Mouse (Mus musculus) limb, embryonic 13.5 days (tissue): ENCODE results near the gene Serinc4. TPM values are rescaled to one million over a fixed set of nuclear protein-coding genes. Genes with fewer than 3 reads are reported as not detected.
"Not testable (repeated sequence)": the region's sequence is repeated elsewhere in the genome, so short reads cannot be mapped to it uniquely, and the experiment has no call there.

ENCODE experiments used
- ATAC-seq: fragments of 200-750 bp; cut with Nextera tagmentation; 2 replicates; pipeline ENCODE4 v1.8.0; 2017; ENCODE audit warnings: low read depth, moderate number of reproducible peaks, moderate TSS enrichment; ENCODE audit not compliant: low FRiP score
- H3K27ac ChIP-seq: fragments of 300-500 bp; sonication (generic); 2 replicates; pipeline ENCODE4 v1.5.1; 2015; ENCODE audit warnings: inconsistent platforms, mild to moderate bottlenecking, moderate library complexity
- H3K27me3 ChIP-seq: fragments of 300-500 bp; sonication (generic); 2 replicates; pipeline ENCODE4 v1.6.1; 2015; ENCODE audit warnings: mild to moderate bottlenecking, inconsistent platforms
- H3K36me3 ChIP-seq: fragments of 300-500 bp; sonication (generic); 2 replicates; pipeline ENCODE4 v1.6.1; 2015; ENCODE audit warnings: inconsistent platforms, mild to moderate bottlenecking, moderate library complexity
- H3K4me1 ChIP-seq: fragments of 300-500 bp; sonication (generic); 2 replicates; pipeline ENCODE4 v1.6.1; 2015; ENCODE audit warnings: inconsistent platforms
- H3K4me2 ChIP-seq: fragments of 300-500 bp; sonication (generic); replicated peaks from 2 replicates; pipeline ENCODE4 v1.6.1; 2015; ENCODE audit warnings: inconsistent platforms, mild to moderate bottlenecking, moderate library complexity
- H3K4me3 ChIP-seq: fragments of 300-500 bp; sonication (generic); 2 replicates; pipeline ENCODE4 v1.5.1; 2015; ENCODE audit warnings: moderate library complexity, mild to moderate bottlenecking, inconsistent platforms
- H3K9ac ChIP-seq: fragments of 300-500 bp; sonication (generic); 2 replicates; pipeline ENCODE4 v1.6.1; 2015; ENCODE audit warnings: mild to moderate bottlenecking, inconsistent platforms
- H3K9me3 ChIP-seq: fragments of 300-500 bp; sonication (generic); 2 replicates; pipeline ENCODE4 v1.6.1; 2016; ENCODE audit warnings: inconsistent platforms
- WGBS: fragments of 180-500 bp; shearing (Covaris S2); methylation state at CpG from one replicate; pipeline ENCODE4 v1.1.7; 2015; 5-methylcytosine and 5-hydroxymethylcytosine counted together
- polyA plus RNA-seq: library from polyadenylated mRNA; unstranded; fragments of >200 nt; fragmentation: Nextera tagmentation; extraction: Ambion mirVana; gene quantifications from 2 replicates; pipeline ENCODE4 v1.2.1, GENCODE M21; 2015

Gene Serinc4
- polyA plus RNA-seq = 0.23 and 0.28 TPM in 2 replicates

GRCm38 (mm10) chr2:121456692-121457642, at the start of gene Serinc4:
TSS of gene Serinc4 (minus strand) at chr2:121456781.
- Histone ChIP-seq H3K4me3 (peak within 1 kb of the TSS; percentile 76), H3K27ac (peak within 1 kb of the TSS; percentile 75; the same call in 1 of the 2 replicates), H3K9me3 (no peaks in the 10 kb centered on the region), H3K4me1 (peaks cover 17% of the 10 kb centered on the region), H3K36me3 (peaks cover 51% of the 10 kb centered on the region), H3K4me2 (peak within 1 kb of the TSS; percentile 75), H3K27me3 (no peaks in the 10 kb centered on the region), H3K9ac (peak within 1 kb of the TSS; percentile 81)
- ATAC-seq = peak; percentile 87
- WGBS = 4% methylated on average over 41 of the region's 41 CpGs

DNA sequence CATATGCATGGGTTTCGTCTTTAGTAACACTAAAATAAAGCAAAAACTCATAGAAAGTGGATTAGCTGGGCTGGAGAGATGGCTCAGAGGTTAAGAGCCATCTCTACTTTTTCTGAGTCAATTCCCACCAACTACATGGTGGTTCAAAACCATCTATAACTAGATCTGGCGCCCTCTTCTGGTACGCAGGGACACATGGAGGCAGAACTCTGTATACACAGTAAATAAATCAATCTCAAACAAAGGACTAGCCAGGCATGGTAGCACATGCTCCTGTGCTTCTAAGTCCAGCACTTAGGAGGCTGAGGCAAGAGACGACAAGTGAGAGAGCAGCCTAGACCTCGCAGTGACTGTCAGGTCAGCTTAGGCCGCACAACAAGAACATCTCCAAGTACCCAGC, 45.0 kb upstream of the Serinc4 start:
- H3K4me1 ChIP-seq, ATAC-seq: not testable (repeated sequence)
- 87% methylated on average over 2 of the region's 6 CpGs for WGBS

GRCm38 (mm10) chr2:121484403-121484802, 27.8 kb upstream of the Serinc4 start:
- H3K9ac ChIP-seq, H3K4me2 ChIP-seq, H3K9me3 ChIP-seq, H3K36me3 ChIP-seq, H3K27ac ChIP-seq, H3K4me1 ChIP-seq, H3K4me3 ChIP-seq, ATAC-seq, H3K27me3 ChIP-seq: not testable (repeated sequence)
- 80% methylated on average over 2 of the region's 2 CpGs for whole genome bisulfite sequencing

More for the DNA sequence above, 45.0 kb upstream of the Serinc4 start:
- not testable (repeated sequence) for H3K27me3 ChIP-seq, H3K4me3 ChIP-seq, H3K4me2 ChIP-seq, H3K27ac ChIP-seq, H3K9me3 ChIP-seq, H3K9ac ChIP-seq
- H3K36me3 ChIP-seq = peaks cover 11% of the 10 kb centered on the region

DNA sequence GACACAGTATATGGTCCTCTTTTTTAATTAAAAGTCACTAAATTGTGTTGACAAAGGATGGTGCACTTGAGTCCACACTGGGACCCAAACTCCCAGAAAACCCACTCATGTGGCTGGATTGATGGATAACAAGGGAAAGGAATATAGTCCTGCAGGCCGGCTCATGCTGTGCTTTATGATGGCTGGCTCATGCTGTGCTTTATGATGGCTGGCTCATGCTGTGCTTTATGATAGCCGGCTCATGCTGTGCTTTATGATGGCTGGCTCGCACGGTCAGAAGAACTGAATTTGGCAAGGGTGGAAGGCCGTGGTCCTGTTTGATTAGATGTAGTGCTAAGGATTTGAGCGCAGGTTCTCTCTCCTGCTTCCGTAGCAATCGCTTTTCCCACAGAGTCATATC, 27.0 kb upstream of the Serinc4 start:
- Histone ChIP-seq H3K27ac (no peak overlapping the region), H3K4me1 (peaks cover 3% of the 10 kb centered on the region; the same call in 1 of the 2 replicates), H3K4me2 (no peak overlapping the region), H3K27me3 (no peaks in the 10 kb centered on the region), H3K36me3 (no peaks in the 10 kb centered on the region), H3K9me3 (no peaks in the 10 kb centered on the region), H3K4me3 (no peak overlapping the region), H3K9ac (peak overlapping the region; percentile 13; the same call in 1 of the 2 replicates)
- WGBS = 38% methylated on average over 8 of the region's 8 CpGs
- no peak for ATAC-seq

- H3K27ac ChIP-seq, H3K27me3 ChIP-seq, ATAC-seq, H3K9me3 ChIP-seq, H3K4me1 ChIP-seq, H3K9ac ChIP-seq, H3K4me2 ChIP-seq, H3K36me3 ChIP-seq, H3K4me3 ChIP-seq: not testable (repeated sequence)
- 83% methylated on average over 13 of the region's 13 CpGs for WGBS
These were observed 24.3 kb upstream of the Serinc4 start for GRCm38 (mm10) chr2:121480916-121481315.

GRCm38 (mm10) chr2:121480498-121480897, 23.9 kb upstream of the Serinc4 start:
- H3K4me2 ChIP-seq = no peak overlapping the region
- H3K36me3 ChIP-seq = no peaks in the 10 kb centered on the region
- no peak for ATAC-seq
- 58% methylated on average over 3 of the region's 3 CpGs for WGBS
- H3K9ac ChIP-seq = no peak overlapping the region
- peaks cover 3% of the 10 kb centered on the region; the same call in 1 of the 2 replicates for H3K4me1 ChIP-seq
- no peak overlapping the region for H3K4me3 ChIP-seq
- H3K9me3 ChIP-seq = no peaks in the 10 kb centered on the region
- no peaks in the 10 kb centered on the region for H3K27me3 ChIP-seq
- no peak overlapping the region for H3K27ac ChIP-seq

GRCm38 (mm10) chr2:121477491-121478266, 21.1 kb upstream of the Serinc4 start:
- Histone ChIP-seq H3K36me3 (no peaks in the 10 kb centered on the region), H3K9me3 (no peaks in the 10 kb centered on the region), H3K27ac (no peak overlapping the region), H3K4me2 (no peak overlapping the region), H3K9ac (no peak overlapping the region), H3K27me3 (no peaks in the 10 kb centered on the region), H3K4me3 (no peak overlapping the region), H3K4me1 (0 out of 2 replicates have a peak, but pooled peaks cover 3% of the 10 kb centered on the region)
- 92% methylated on average over 3 of the region's 3 CpGs for WGBS
- no peak for ATAC-seq

- H3K27me3 ChIP-seq, H3K4me3 ChIP-seq, H3K4me1 ChIP-seq, H3K27ac ChIP-seq, ATAC-seq, H3K9me3 ChIP-seq, H3K9ac ChIP-seq, H3K4me2 ChIP-seq, H3K36me3 ChIP-seq: not testable (repeated sequence)
- 90% methylated on average over 2 of the region's 2 CpGs for WGBS
These were observed 18.7 kb upstream of the Serinc4 start for GRCm38 (mm10) chr2:121475306-121475705.

DNA sequence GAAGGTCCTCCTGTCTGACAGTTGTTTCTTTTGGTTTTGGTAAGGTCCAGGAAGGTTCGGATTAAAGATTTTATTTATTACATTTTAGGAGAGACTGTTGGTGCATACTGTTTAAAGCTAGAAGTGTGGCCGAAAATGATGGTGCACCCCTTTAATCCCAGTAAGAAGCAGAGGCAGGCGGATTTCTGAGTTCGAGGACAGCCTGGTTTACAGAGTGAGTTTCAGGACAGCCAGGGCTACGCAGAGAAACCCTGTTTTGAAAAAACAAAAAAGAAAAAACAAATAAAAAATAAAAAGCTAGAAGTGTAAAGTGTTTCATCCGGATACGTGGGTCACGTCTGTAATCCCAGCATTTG, 17.6 kb upstream of the Serinc4 start:
- H3K4me1 ChIP-seq = 0 out of 2 replicates have a peak, but pooled peaks cover 3% of the 10 kb centered on the region
- peak; percentile 52; the same call in 1 of the 2 replicates for ATAC-seq
- peak overlapping the region; percentile 71; the same call in 1 of the 2 replicates for H3K9ac ChIP-seq
- H3K4me3 ChIP-seq = peak overlapping the region; percentile 63
- no peak overlapping the region for H3K27ac ChIP-seq
- peak overlapping the region; percentile 73 for H3K4me2 ChIP-seq
- no peaks in the 10 kb centered on the region for H3K9me3 ChIP-seq
- H3K27me3 ChIP-seq = no peaks in the 10 kb centered on the region
- H3K36me3 ChIP-seq = peaks cover 7% of the 10 kb centered on the region; the same call in 1 of the 2 replicates
- 34% methylated on average over 8 of the region's 8 CpGs for WGBS

DNA sequence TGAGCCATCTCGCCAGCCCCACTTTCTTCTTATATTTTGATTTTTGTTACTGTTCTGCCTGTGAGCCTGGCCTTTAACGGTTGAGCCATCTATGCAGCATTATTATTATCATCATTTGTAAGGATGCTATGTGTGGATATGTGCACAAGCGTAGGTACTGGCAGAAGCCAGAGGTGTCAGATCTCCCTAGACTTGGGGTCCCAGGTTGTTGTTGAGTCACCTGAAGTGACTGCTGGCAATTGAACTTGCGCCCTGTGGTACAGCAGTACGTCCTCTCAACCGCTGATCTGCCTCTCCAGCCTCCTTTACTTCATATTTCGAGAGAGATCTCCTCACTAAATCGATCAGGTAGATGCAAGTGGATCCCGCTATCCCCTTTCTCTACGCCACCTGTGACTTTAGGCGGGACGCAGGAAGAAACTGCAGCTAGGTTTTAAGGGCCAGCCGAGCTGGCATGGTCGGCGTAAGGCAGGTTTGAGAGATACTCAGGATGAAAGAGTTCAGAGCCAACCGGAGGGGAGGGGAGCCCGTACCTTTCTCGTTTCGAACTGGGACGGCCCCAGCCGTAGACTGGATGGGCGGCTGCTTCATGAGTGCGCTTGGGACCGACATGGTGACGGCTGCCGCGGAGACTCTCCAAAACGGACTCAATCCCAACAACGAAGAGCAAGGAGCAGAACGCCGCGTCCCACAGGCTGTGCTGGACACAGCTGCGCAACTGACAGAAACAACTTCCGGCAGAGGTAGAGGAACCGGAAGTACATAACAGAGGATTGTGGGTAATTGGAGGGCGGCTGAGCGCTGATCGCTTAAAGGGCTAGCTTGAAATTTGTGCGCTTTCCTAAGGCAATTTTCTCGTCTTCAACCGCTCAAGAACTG, 17.0 kb upstream of the Serinc4 start, which contains the start of gene Mfap1b:
Mfap1b (minus strand) TSS at position 767 of the 879 bp plus-strand sequence.
- 6% methylated on average over 41 of the region's 41 CpGs for WGBS
- Histone ChIP-seq H3K4me2 (peak within 1 kb of the TSS; percentile 73), H3K9ac (peak within 1 kb of the TSS; percentile 71), H3K4me3 (peak within 1 kb of the TSS; percentile 63)
- peak; percentile 94 for ATAC-seq
- not testable (repeated sequence) for H3K27me3 ChIP-seq, H3K9me3 ChIP-seq, H3K4me1 ChIP-seq, H3K36me3 ChIP-seq, H3K27ac ChIP-seq

DNA sequence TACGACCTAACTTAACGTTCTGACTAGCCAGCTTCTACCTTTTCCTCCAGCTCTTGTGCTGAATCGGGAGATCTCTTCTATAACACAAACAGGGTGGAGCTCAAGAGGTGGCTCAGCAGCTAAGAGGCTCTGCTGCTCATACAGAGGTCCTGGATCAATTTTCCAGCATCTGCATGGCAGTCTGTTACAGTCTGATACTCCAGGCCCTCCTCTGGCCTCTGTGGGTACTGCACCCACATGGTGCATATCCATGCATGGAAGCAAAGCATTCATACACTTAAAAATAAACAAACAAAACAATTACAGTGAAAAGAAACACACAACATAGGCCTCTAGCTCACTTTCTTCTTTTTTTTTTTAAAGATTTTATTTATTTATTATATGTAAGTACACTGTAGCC, 16.2 kb upstream of the Serinc4 start:
- not testable (repeated sequence) for H3K27ac ChIP-seq, H3K4me1 ChIP-seq, H3K27me3 ChIP-seq, H3K9ac ChIP-seq, ATAC-seq, H3K9me3 ChIP-seq
- WGBS = 96% methylated on average over 3 of the region's 3 CpGs
- peak overlapping the region; percentile 63 for H3K4me3 ChIP-seq
- peak overlapping the region; percentile 73 for H3K4me2 ChIP-seq
- peaks cover 11% of the 10 kb centered on the region; the same call in 1 of the 2 replicates for H3K36me3 ChIP-seq
